ENCODE assay signal across 19 mouse cellular contexts in the genomic region with DNA sequence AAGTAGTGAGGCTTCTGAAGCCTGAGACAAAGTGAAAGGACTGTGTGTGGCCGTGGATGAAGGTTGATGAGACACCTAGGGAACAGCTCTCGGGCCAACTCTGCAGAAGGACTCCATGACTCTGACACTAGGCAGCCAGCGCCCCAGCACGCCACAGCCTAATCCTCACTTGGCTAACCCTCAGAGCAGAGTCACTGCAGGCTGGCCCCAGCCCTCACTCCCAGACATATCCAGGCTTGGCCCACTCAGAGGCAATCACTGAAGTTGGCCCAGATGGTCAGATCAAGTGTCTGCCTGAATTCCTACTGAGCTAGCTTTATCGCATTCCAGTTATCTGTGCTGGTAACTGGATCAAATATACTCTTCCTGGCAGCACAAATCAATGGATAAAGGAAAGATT. TPM values are rescaled to one million over a fixed set of nuclear protein-coding genes. Genes with fewer than 3 reads are reported as not detected.
DNase-seq lines count a peak whose midpoint lies in the region; ATAC-seq lines count a peak whose summit lies in the region.
"Had no signal": no experiment of that assay in that cellular context is flagged by ENCODE, and none has a peak within 500 bp of the region (broad histone marks: within the 10 kb centered on the region; RNA-seq: fewer than 3 reads in every experiment).

No protein-coding gene starts in this region.

- no peak overlapping the region for H3K4me2 ChIP-seq in embryonic facial prominence, embryonic 11.5 days (ENCODE audit: low read depth, low read length)
- H3K4me2 ChIP-seq: hindbrain, embryonic 15.5 days; kidney, embryonic 15.5 days; limb, embryonic 12.5 days; midbrain, embryonic 15.5 days; neural tube, embryonic 13.5 days had no signal

- no peak for ATAC-seq in embryonic facial prominence, embryonic 11.5 days (replicated peaks; ENCODE audit: insufficient number of reproducible peaks, low FRiP score, low TSS enrichment, low read depth)
- ATAC-seq: midbrain, embryonic 15.5 days had no signal

- intact Hi-C loops in gastrocnemius, postnatal 14 days (cut with DNase I; ENCODE audit: low total_unique reads), result no loop called here

- WGBS in embryonic facial prominence, embryonic 11.5 days, result 69% methylated on average over 5 of the region's 5 CpGs
- WGBS in embryonic facial prominence, embryonic 10.5 days, result 73% methylated on average over 5 of the region's 5 CpGs

- no peaks in the 10 kb centered on the region for H3K4me1 ChIP-seq in embryonic facial prominence, embryonic 11.5 days (ENCODE audit: control insufficient read depth, insufficient read depth, low read length)
- H3K4me1 ChIP-seq in embryonic facial prominence, embryonic 10.5 days, result 0 out of 2 replicates have a peak, but pooled peaks cover 3% of the 10 kb centered on the region
- H3K4me1 ChIP-seq: hindbrain, embryonic 15.5 days; kidney, embryonic 15.5 days; limb, embryonic 12.5 days; midbrain, embryonic 15.5 days; neural tube, embryonic 13.5 days had no signal

- DNase-seq in embryonic facial prominence, embryonic 11.5 days (ENCODE audit: low spot score), result peak; percentile 15
- no peak for DNase-seq in embryonic facial prominence, embryonic 10.5 days (ENCODE audit: low spot score)
- peak; percentile 73 for DNase-seq in Muller cell, postnatal 12 days (ENCODE audit: inconsistent ontology term)
- peak; percentile 92 for DNase-seq in cerebellum, adult 9-11 months
- DNase-seq in gastrocnemius, postnatal 14 days, result peak; percentile 72
- no peak for DNase-seq in adrenal gland, adult 2 months
- no peak for DNase-seq in right cerebral cortex, postnatal 10 days (ENCODE audit: low spot score in 2 of 2)
- DNase-seq in neural tube, embryonic 10.5 days (ENCODE audit: extremely low spot score, low spot score), result no peak
- DNase-seq: adrenal gland, postnatal 25 days; lung, adult 2 months; right cerebral cortex, postnatal 4 days had no signal

- no peaks in the 10 kb centered on the region for H3K9me3 ChIP-seq in embryonic facial prominence, embryonic 11.5 days (replicated peaks; ENCODE audit: control insufficient read depth, low read length)
- no peaks in the 10 kb centered on the region for H3K9me3 ChIP-seq in embryonic facial prominence, embryonic 10.5 days
- H3K9me3 ChIP-seq: hindbrain, embryonic 15.5 days; kidney, embryonic 15.5 days; limb, embryonic 12.5 days; midbrain, embryonic 15.5 days; neural tube, embryonic 13.5 days had no signal

- H3K27ac ChIP-seq in embryonic facial prominence, embryonic 11.5 days (replicated peaks; ENCODE audit: low read depth, low read length), result no peak overlapping the region
- H3K27ac ChIP-seq in embryonic facial prominence, embryonic 10.5 days (replicated peaks), result no peak overlapping the region
- H3K27ac ChIP-seq: hindbrain, embryonic 15.5 days; kidney, embryonic 15.5 days; limb, embryonic 12.5 days; macrophage; midbrain, embryonic 15.5 days; neural tube, embryonic 13.5 days had no signal

- no peaks in the 10 kb centered on the region for H3K36me3 ChIP-seq in embryonic facial prominence, embryonic 11.5 days (replicated peaks; ENCODE audit: control insufficient read depth, insufficient read depth, low read depth, low read length)
- H3K36me3 ChIP-seq in embryonic facial prominence, embryonic 10.5 days (replicated peaks), result no peaks in the 10 kb centered on the region
- H3K36me3 ChIP-seq: hindbrain, embryonic 15.5 days; kidney, embryonic 15.5 days; limb, embryonic 12.5 days; midbrain, embryonic 15.5 days; neural tube, embryonic 13.5 days had no signal

- no peak overlapping the region for H3K4me3 ChIP-seq in embryonic facial prominence, embryonic 11.5 days (ENCODE audit: low read depth, low read length)
- H3K4me3 ChIP-seq in embryonic facial prominence, embryonic 10.5 days, result no peak overlapping the region
- H3K4me3 ChIP-seq: hindbrain, embryonic 15.5 days; kidney, embryonic 15.5 days; limb, embryonic 12.5 days; midbrain, embryonic 15.5 days; neural tube, embryonic 13.5 days had no signal

- H3K9ac ChIP-seq in embryonic facial prominence, embryonic 11.5 days (replicated peaks; ENCODE audit: low read length), result no peak overlapping the region
- H3K9ac ChIP-seq: hindbrain, embryonic 15.5 days; kidney, embryonic 15.5 days; limb, embryonic 12.5 days; midbrain, embryonic 15.5 days; neural tube, embryonic 13.5 days had no signal

- H3K27me3 ChIP-seq in embryonic facial prominence, embryonic 11.5 days (ENCODE audit: control insufficient read depth, insufficient read depth, low read length), result no peaks in the 10 kb centered on the region
- H3K27me3 ChIP-seq in embryonic facial prominence, embryonic 10.5 days (replicated peaks; ENCODE audit: low read depth, poor library complexity, severe bottlenecking), result no peaks in the 10 kb centered on the region
- H3K27me3 ChIP-seq: CH12.LX; hindbrain, embryonic 15.5 days; kidney, embryonic 15.5 days; limb, embryonic 12.5 days; midbrain, embryonic 15.5 days; neural tube, embryonic 13.5 days had no signal

RNA-seq across cellular contexts. Expression of a gene that starts 17.4 kb away (rescaled TPM):
- polyA plus RNA-seq in embryonic facial prominence, embryonic 11.5 days (2014; fragmentation: Nextera tagmentation; extraction: Ambion mirVana), result 0.58 and 0.78 TPM in 2 replicates
- polyA plus RNA-seq in embryonic facial prominence, embryonic 10.5 days (2016; fragmentation: Nextera tagmentation; extraction: Ambion mirVana), result 0.42 and 0.47 TPM in 2 replicates
- total RNA-seq in gastrocnemius, postnatal 14 days (2021), result under 1 TPM; 0.11 to 0.18 TPM
- 1 to 10 TPM; 1.0 to 1.6 TPM for total RNA-seq in adrenal gland, adult 2 months (2021)
- 0.27 and 0.47 TPM in 2 replicates for polyA plus RNA-seq in adrenal gland, adult 2 months (2012; rRNA removed)
- total RNA-seq: granulocyte monocyte progenitor cell, adult 5-6 weeks had no signal

Comparison
In these comparisons a context has a peak if more than half of its experiments do, and no peak if none do; other contexts are left out.
1. DNase-seq: peak in embryonic facial prominence, embryonic 11.5 days (single experiment), Muller cell, postnatal 12 days (single experiment), cerebellum, adult 9-11 months (single experiment) and gastrocnemius, postnatal 14 days (single experiment); none in embryonic facial prominence, embryonic 10.5 days (single experiment), adrenal gland, adult 2 months (single experiment), right cerebral cortex, postnatal 10 days (0 of 2) and neural tube, embryonic 10.5 days (single experiment).